Mouse (Mus musculus) fibroblast of lung, adult 2 months (primary cell): Measurements from ENCODE around the gene Pak6.

Experiments used
- DNase-seq: peaks from one replicate; pipeline ENCODE4 v3.0.0-alpha.2; 2011; ENCODE audit warnings: low read depth

The Pak6 gene

DNA sequence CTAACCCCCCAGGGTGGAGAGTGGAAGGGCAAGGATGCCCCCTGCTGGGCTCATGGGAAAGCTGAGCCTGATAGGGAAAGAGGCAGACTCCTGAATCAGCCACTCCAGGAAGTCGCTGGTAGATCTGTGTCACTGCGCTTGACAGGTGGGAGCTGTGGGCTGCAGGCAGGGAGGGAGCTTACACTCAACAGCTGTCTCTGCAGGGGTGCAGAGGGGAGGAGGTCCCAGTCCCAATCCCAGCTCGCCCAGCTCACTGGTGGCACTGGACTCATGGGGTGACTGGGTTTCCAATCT is 67.5 kb downstream of the Pak6 start:
- DNase-seq = no peak

DNA sequence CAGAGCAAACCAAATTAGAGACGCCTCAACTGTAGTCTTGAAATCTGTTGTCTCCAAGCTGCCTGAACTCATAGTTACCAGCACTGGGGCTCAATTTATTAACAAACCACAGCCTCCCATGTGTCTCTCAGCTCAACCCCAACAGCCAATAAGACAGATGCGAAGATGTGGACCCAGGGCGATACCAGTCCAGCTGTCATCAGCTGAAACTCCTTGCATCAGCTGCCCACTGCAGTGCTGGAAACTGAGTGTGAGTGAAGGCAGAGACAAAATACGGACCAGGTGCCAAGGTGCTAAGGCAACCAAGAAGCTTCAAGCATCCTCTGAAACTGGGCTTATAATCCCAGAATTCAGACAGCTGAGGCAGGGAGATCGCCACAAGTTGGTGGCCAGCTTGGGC is 68.9 kb downstream of the Pak6 start:
- DNase-seq = no peak

DNA sequence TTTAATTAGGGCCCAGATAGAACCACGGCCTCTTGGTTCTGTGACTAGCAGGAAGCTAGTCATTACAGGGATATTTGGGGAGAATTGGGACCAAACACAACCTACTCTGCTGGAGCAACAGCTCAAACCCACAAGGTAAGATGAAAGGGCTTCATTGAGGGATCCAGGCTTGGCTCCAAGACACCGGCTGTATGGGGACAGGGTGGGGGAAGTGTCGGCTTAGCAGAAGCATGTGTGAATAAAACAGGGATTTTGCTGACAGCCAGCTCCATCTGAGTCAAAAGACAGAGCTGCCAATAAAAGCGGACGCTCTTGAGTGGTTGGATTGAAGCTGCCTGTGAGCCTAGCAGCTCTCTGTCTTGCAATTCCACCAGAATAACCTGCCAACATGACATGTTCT is 70.2 kb downstream of the Pak6 start:
- DNase-seq = no peak

DNA sequence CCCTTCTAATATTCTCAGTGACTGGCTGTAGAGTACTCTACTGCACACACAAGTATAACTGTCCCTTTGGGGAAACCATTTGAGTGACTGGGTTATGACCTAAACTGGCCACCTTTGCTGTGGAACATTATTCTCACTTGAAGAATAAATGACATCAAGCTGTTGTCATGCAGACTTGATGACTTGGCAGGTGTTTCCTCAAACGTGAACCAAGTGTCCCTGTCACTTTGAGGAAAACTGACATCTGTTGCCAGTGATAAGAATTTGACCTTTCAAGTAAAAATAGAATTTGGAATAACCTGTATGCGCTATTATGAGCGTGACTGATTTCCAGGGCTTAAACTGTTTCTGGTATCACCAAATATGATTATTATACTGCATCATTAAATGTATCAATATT is 77.2 kb downstream of the Pak6 start:
- no peak for DNase-seq

DNA sequence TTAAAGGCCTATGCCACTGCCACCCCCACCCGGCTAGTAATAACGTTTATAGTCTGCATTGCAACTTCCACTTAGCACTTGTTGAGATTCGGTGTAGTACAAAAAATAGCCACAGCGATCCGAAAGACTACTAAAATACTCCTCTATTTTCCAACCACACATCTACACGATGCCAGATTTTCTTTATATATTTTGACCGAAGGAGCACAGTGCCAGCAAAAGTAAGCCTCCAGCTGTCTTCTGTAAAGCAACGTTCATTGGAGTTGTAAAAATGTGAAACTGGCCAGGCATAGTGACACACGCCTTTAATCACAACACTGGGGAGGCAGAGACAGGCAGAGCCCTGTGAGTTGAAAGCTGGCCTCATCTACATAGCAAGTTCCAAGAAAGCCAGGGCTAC is 78.1 kb downstream of the Pak6 start:
- DNase-seq = no peak

DNA sequence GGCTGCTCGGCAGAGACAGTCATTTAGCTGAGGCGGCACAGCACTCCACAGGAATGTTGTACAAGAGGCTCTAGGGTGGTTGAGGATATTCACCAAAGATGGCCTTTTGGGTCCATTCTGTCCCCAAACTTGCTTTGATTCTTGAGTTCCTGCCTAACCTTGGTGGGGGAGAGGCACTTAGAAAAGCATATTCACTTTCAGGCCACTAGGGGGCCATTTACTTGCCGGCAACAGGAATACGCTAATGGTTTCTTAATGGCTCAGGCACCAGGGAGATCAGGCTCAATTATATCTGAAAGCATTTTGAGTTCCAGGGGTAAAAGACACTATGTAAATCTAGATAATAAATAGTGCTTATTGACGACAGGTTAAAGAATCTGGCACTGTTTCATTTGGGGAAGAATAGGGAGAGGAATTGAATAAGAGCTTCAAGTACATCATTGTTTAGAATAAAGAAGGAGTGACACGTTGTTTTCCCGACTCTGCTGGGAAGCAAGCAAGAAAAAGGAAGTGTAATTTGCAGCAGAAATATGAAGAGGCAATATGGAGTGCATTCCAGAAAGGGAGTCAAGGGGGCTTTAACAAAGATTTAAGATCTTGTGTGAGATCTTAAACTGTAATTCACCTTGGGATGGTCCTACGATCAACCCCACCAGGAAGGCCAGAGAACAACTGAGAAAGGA is 80.3 kb downstream of the Pak6 start:
- DNase-seq = no peak

DNA sequence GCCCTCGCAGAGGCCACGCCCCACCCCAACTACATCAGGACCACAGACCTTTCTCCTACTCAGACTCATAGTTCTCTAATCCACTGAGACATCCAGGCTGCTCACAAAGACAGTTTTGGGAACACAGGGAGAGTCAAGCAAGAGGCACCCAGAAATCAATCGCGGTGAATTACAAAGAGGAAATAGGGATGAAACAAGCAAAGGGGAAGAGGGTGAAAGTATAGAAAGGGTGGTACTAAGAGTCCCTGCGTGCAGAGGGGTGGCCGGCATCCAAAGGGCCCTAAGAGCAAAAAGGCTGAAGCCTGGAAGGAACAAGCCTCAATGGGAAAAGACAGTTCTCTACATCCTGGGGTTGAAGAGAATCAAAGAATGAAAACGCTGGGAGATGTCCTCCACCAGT is 81.5 kb downstream of the Pak6 start:
- DNase-seq = no peak

DNA sequence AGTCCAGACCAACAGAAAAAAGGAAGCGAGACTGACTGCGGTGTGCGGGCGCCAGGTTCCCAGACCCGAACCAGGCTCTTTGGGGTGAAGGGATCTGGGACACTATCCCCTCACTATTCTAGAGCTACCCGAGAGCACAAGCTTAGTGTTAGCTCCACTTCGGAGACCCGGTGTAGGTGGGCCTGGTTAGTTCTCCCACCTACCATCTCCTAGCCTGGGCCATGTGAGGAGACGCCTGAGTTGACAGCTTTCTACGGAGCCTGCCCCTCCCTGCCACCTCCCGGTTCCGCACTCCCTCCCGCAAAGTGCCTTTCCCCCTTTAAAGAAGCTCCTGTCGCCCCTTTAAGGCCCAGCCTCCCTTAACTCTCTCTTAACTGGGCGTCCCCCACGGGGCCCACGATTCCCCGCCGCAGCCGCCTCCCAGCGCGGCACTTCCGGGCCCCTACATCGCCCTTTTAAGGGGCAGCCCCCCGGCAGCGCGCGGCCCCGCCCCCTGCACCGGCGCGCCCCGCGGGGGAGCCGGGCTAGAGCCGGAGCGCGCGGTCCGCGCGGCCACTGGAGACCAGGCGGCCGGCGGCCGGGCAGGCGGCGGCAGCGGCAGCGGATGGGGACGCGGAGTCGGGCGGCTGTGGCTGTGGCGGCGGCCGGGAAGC is 82.3 kb downstream of the Pak6 start, which contains the start of gene Inafm2:
Gene Inafm2, plus strand, starts transcription at position 527 of the 653 bp plus-strand sequence.
- DNase-seq = no peak

DNA sequence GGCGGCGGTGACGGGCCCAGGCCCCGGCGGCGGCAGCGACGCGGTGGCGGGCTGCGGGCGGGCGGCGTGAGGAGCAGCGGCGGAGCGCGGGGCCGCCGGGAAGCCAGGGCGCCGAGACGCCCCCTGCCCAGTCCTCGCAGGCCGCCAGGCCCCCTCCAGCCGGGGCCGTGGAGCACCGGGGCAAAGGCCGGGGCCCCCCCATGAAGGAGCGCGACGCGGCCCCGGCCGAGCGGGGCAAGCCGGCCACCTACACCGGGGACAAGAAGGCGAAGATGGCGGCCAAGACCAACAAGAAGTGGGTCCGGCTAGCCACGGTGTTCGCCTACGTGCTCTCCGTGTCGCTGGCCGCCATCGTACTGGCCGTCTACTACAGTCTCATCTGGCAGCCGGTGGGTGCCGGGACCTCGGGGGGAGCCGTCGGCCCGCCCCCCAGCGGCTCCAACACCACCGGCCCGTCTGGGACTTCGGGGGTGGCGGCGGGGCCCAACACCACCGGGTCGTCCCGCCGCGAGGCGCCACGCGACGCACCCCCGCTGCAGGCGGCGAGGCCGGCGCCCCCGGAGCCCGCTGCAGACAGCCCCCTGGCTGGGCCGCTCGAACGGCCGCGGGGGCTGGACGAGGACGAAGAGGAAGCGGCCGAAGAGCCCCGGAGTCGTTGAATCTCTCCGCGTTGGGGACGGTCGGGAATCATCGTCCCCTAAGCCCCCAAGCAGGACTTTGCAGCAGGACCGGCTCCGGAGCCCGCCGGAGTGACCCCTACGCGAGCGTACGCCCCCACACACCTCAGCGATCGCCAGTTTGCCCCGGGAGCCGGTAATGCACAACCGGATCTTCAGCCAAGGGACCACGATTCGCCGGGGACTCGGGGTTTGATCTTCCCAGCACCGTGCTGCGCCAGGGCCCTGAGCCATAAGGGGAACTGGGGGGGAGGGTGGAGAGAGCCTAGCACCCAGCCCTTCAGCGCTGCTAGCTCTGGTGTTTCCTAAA is 83.1 kb downstream of the Pak6 start:
- DNase-seq = no peak

DNA sequence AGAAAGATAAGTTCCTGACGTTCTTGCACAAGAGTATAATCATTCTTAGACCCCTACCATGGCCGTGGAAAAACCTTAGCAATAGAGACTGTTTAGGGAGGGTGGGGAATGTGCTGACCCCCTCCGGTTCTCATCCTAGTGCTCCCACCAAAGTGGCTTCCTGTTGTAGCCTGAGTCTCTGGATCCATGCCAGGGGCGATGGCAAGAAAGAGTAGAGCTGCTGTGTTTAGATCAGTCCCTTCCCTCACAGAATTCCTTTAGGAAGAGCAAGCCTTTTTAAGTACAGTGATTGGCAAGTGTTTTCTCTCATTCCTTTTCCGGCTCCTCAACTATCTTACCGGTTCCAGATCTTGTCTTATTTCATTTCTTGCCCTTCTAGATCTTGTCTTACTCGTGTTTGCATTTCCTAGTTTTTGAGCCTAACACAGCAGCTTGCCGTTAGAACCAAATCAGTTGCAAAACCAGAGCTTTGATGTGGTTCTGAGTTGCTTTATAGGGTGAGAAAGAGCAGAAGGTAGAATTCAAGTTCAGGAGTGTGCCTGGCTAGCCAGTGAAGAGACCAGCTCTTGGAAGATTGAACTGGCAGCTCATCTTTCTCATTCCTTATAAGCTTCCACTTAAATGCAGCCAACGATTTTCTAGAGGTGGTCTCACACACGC is 84.3 kb downstream of the Pak6 start:
- DNase-seq = no peak
